Mouse (Mus musculus) embryonic facial prominence, embryonic 13.5 days (tissue): ENCODE results near the gene Tmem218. TPM values are rescaled to one million over a fixed set of nuclear protein-coding genes. Genes with fewer than 3 reads are reported as not detected.

Experiments used
- ATAC-seq: fragments of 200-750 bp; cut with Nextera tagmentation; 2 replicates; pipeline ENCODE4 v1.8.0; 2017; ENCODE audit warnings: low read depth; ENCODE audit not compliant: insufficient number of reproducible peaks, insufficient read depth, low FRiP score, low TSS enrichment
- H3K27ac ChIP-seq: fragments of 300-500 bp; sonication (generic); 2 replicates; pipeline ENCODE4 v1.5.1; 2015; ENCODE audit warnings: moderate library complexity, mild to moderate bottlenecking, inconsistent platforms
- H3K27me3 ChIP-seq: fragments of 300-500 bp; sonication (generic); 2 replicates; pipeline ENCODE4 v1.6.1; 2015; ENCODE audit warnings: mild to moderate bottlenecking, inconsistent platforms
- H3K36me3 ChIP-seq: fragments of 300-500 bp; sonication (generic); 2 replicates; pipeline ENCODE4 v1.6.1; 2015; ENCODE audit warnings: mild to moderate bottlenecking, inconsistent platforms
- H3K4me1 ChIP-seq: fragments of 300-500 bp; sonication (generic); 2 replicates; pipeline ENCODE4 v1.6.1; 2015; ENCODE audit warnings: inconsistent platforms
- H3K4me2 ChIP-seq: fragments of 300-500 bp; sonication (generic); 2 replicates; pipeline ENCODE4 v1.6.1; 2015; ENCODE audit warnings: moderate library complexity, mild to moderate bottlenecking, inconsistent platforms
- H3K4me3 ChIP-seq: fragments of 300-500 bp; sonication (generic); 2 replicates; pipeline ENCODE4 v1.5.1; 2015; ENCODE audit warnings: mild to moderate bottlenecking, inconsistent platforms
- H3K9ac ChIP-seq: fragments of 300-500 bp; sonication (generic); 2 replicates; pipeline ENCODE4 v1.6.1; 2015; ENCODE audit warnings: mild to moderate bottlenecking, inconsistent platforms
- H3K9me3 ChIP-seq: fragments of 300-500 bp; sonication (generic); 2 replicates; pipeline ENCODE4 v1.6.1; 2016; ENCODE audit warnings: inconsistent platforms
- WGBS: fragments of 180-500 bp; shearing (Covaris S2); methylation state at CpG from one replicate; pipeline ENCODE4 v1.1.7; 2015; ENCODE audit warnings: mixed read lengths; 5-methylcytosine and 5-hydroxymethylcytosine counted together
- polyA plus RNA-seq: library from polyadenylated mRNA; unstranded; fragments of >200 nt; fragmentation: Nextera tagmentation; extraction: Ambion mirVana; gene quantifications from 2 replicates; pipeline ENCODE4 v1.2.1, GENCODE M21; 2015

Gene Tmem218
- 14.9 and 17.4 TPM in 2 replicates for polyA plus RNA-seq

- Histone ChIP-seq H3K27me3 (no peaks in the 10 kb centered on the region), H3K9ac (peak within 1 kb of the TSS; percentile 84), H3K36me3 (no peaks in the 10 kb centered on the region), H3K4me1 (peaks cover 21% of the 10 kb centered on the region), H3K9me3 (no peaks in the 10 kb centered on the region), H3K27ac (peak within 1 kb of the TSS; percentile 85), H3K4me2 (peak within 1 kb of the TSS; percentile 77), H3K4me3 (peak within 1 kb of the TSS; percentile 76)
- peak; percentile 100 for ATAC-seq
- 2% methylated on average over 21 of the region's 21 CpGs for WGBS
Measured at GRCm38 (mm10) chr9:37207929-37208411, at the start of gene Tmem218. Gene Tmem218 (plus strand): TSS chr9:37208223.

GRCm38 (mm10) chr9:37160686-37161085 lies 47.3 kb upstream of the Tmem218 start:
- no peak for ATAC-seq
- no peaks in the 10 kb centered on the region for H3K9me3 ChIP-seq
- 78% methylated on average over 2 of the region's 2 CpGs for WGBS

GRCm38 (mm10) chr9:37166899-37167298 lies 41.1 kb upstream of the Tmem218 start:
- WGBS = 74% methylated on average over 2 of the region's 2 CpGs
- H3K27me3 ChIP-seq = no peaks in the 10 kb centered on the region
- H3K9me3 ChIP-seq = no peaks in the 10 kb centered on the region
- H3K4me2 ChIP-seq = no peak overlapping the region
- H3K9ac ChIP-seq = no peak overlapping the region
- no peak overlapping the region for H3K27ac ChIP-seq
- ATAC-seq = no peak
- no peaks in the 10 kb centered on the region for H3K36me3 ChIP-seq
- peaks cover 5% of the 10 kb centered on the region; the same call in 1 of the 2 replicates for H3K4me1 ChIP-seq
- H3K4me3 ChIP-seq = no peak overlapping the region

More at GRCm38 (mm10) chr9:37160686-37161085, 47.3 kb upstream of the Tmem218 start:
- Histone ChIP-seq H3K4me3 (no peak overlapping the region), H3K27me3 (0 out of 2 replicates have a peak, but pooled peaks cover under 1% of the 10 kb centered on the region), H3K36me3 (no peaks in the 10 kb centered on the region), H3K4me2 (no peak overlapping the region), H3K27ac (no peak overlapping the region), H3K4me1 (peaks cover 4% of the 10 kb centered on the region; the same call in 1 of the 2 replicates), H3K9ac (no peak overlapping the region)

- WGBS = 24% methylated on average over 5 of the region's 5 CpGs
- H3K27me3 ChIP-seq = peaks cover 12% of the 10 kb centered on the region; the same call in 1 of the 2 replicates
- no peak for ATAC-seq
- H3K4me2 ChIP-seq = no peak overlapping the region
- no peaks in the 10 kb centered on the region for H3K9me3 ChIP-seq
- H3K27ac ChIP-seq = no peak overlapping the region
- H3K36me3 ChIP-seq = no peaks in the 10 kb centered on the region
- no peak overlapping the region for H3K9ac ChIP-seq
- H3K4me1 ChIP-seq = peaks cover 43% of the 10 kb centered on the region
- no peak overlapping the region for H3K4me3 ChIP-seq
Measured at GRCm38 (mm10) chr9:37173376-37173775, 34.6 kb upstream of the Tmem218 start.

- H3K9ac ChIP-seq = no peak overlapping the region
- H3K36me3 ChIP-seq = no peaks in the 10 kb centered on the region
- WGBS = 75% methylated on average over 3 of the region's 3 CpGs
- H3K27ac ChIP-seq = no peak overlapping the region
- no peaks in the 10 kb centered on the region for H3K9me3 ChIP-seq
- H3K4me2 ChIP-seq = no peak overlapping the region
- peaks cover 22% of the 10 kb centered on the region for H3K27me3 ChIP-seq
- H3K4me1 ChIP-seq = peaks cover 54% of the 10 kb centered on the region
- no peak overlapping the region for H3K4me3 ChIP-seq
- no peak for ATAC-seq
Measured at GRCm38 (mm10) chr9:37176002-37176401, 32.0 kb upstream of the Tmem218 start.

GRCm38 (mm10) chr9:37177107-37177506 lies 30.9 kb upstream of the Tmem218 start:
- Histone ChIP-seq H3K27ac (0 out of 2 replicates have a peak overlapping the region, but pooled peaks have one; percentile 5), H3K9ac (no peak overlapping the region), H3K9me3 (no peaks in the 10 kb centered on the region), H3K36me3 (no peaks in the 10 kb centered on the region), H3K4me1 (peaks cover 54% of the 10 kb centered on the region), H3K27me3 (peaks cover 22% of the 10 kb centered on the region), H3K4me2 (peak overlapping the region; percentile 24; the same call in 1 of the 2 replicates), H3K4me3 (no peak overlapping the region)
- ATAC-seq = peak; percentile 69; the same call in 1 of the 2 replicates
- WGBS = under 1% methylated on average over 5 of the region's 5 CpGs

GRCm38 (mm10) chr9:37177551-37177950 lies 30.5 kb upstream of the Tmem218 start:
- 40% methylated on average over 8 of the region's 8 CpGs for WGBS
- Histone ChIP-seq H3K36me3 (no peaks in the 10 kb centered on the region), H3K4me3 (no peak overlapping the region), H3K27ac (0 out of 2 replicates have a peak overlapping the region, but pooled peaks have one; percentile 5), H3K9me3 (no peaks in the 10 kb centered on the region), H3K4me1 (peaks cover 54% of the 10 kb centered on the region), H3K4me2 (peak overlapping the region; percentile 24), H3K9ac (no peak overlapping the region), H3K27me3 (peaks cover 22% of the 10 kb centered on the region)
- ATAC-seq = no peak

- Histone ChIP-seq H3K4me1 (peaks cover 44% of the 10 kb centered on the region), H3K36me3 (no peaks in the 10 kb centered on the region), H3K27me3 (peaks cover 26% of the 10 kb centered on the region), H3K9me3 (no peaks in the 10 kb centered on the region), H3K9ac (no peak overlapping the region), H3K27ac (peak overlapping the region; percentile 28; the same call in 1 of the 2 replicates), H3K4me3 (no peak overlapping the region), H3K4me2 (no peak overlapping the region)
- no peak for ATAC-seq
- WGBS = 18% methylated on average over 4 of the region's 4 CpGs
Measured at GRCm38 (mm10) chr9:37178911-37179310, 29.1 kb upstream of the Tmem218 start.

- 97% methylated on average over 4 of the region's 4 CpGs for WGBS
- ATAC-seq = no peak
- peaks cover 26% of the 10 kb centered on the region for H3K27me3 ChIP-seq
- H3K4me1 ChIP-seq = peaks cover 39% of the 10 kb centered on the region
- H3K9ac ChIP-seq = no peak overlapping the region
- no peak overlapping the region for H3K4me3 ChIP-seq
- no peak overlapping the region for H3K4me2 ChIP-seq
- H3K9me3 ChIP-seq = no peaks in the 10 kb centered on the region
- no peak overlapping the region for H3K27ac ChIP-seq
- H3K36me3 ChIP-seq = no peaks in the 10 kb centered on the region
Measured at GRCm38 (mm10) chr9:37179596-37179995, 28.4 kb upstream of the Tmem218 start.

- no peak overlapping the region for H3K4me3 ChIP-seq
- peaks cover 14% of the 10 kb centered on the region for H3K27me3 ChIP-seq
- no peak for ATAC-seq
- no peak overlapping the region for H3K4me2 ChIP-seq
- H3K36me3 ChIP-seq = no peaks in the 10 kb centered on the region
- peaks cover 31% of the 10 kb centered on the region for H3K4me1 ChIP-seq
- no peak overlapping the region for H3K9ac ChIP-seq
- H3K9me3 ChIP-seq = no peaks in the 10 kb centered on the region
- WGBS = 58% methylated on average over 5 of the region's 5 CpGs
- H3K27ac ChIP-seq = no peak overlapping the region
Measured at GRCm38 (mm10) chr9:37181596-37181995, 26.4 kb upstream of the Tmem218 start.

GRCm38 (mm10) chr9:37183176-37183575 lies 24.8 kb upstream of the Tmem218 start:
- H3K4me2 ChIP-seq = no peak overlapping the region
- H3K4me1 ChIP-seq = peaks cover 15% of the 10 kb centered on the region
- no peaks in the 10 kb centered on the region for H3K36me3 ChIP-seq
- H3K4me3 ChIP-seq = no peak overlapping the region
- no peak overlapping the region for H3K9ac ChIP-seq
- no peak overlapping the region for H3K27ac ChIP-seq
- no peaks in the 10 kb centered on the region for H3K9me3 ChIP-seq
- no peak for ATAC-seq
- H3K27me3 ChIP-seq = peaks cover 14% of the 10 kb centered on the region
- WGBS = 77% methylated on average over 2 of the region's 2 CpGs

- no peaks in the 10 kb centered on the region for H3K4me1 ChIP-seq
- H3K27ac ChIP-seq = no peak overlapping the region
- peaks cover 4% of the 10 kb centered on the region; the same call in 1 of the 2 replicates for H3K27me3 ChIP-seq
- 0 out of 2 replicates have a peak, but pooled peaks cover 3% of the 10 kb centered on the region for H3K9me3 ChIP-seq
- ATAC-seq = no peak
- no peak overlapping the region for H3K9ac ChIP-seq
- no peak overlapping the region for H3K4me3 ChIP-seq
- H3K4me2 ChIP-seq = no peak overlapping the region
- 80% methylated on average over 5 of the region's 5 CpGs for WGBS
- no peaks in the 10 kb centered on the region for H3K36me3 ChIP-seq
Measured at GRCm38 (mm10) chr9:37187407-37187806, 20.6 kb upstream of the Tmem218 start.
